ENCODE assay signal across 8 mouse cellular contexts in genomic region chr19:44248081-44248853, GRCm38 (mm10). TPM values are rescaled to one million over a fixed set of nuclear protein-coding genes. Genes with fewer than 3 reads are reported as not detected.
DNase-seq lines count a peak whose midpoint lies in the region; ATAC-seq and TF ChIP-seq lines count a peak whose summit lies in the region.

No protein-coding gene starts in this region.

- intact Hi-C loops in heart, postnatal 25 days (cut with DNase I), result loop anchor here (5.0 to 10.0 kb wide), 3 partner anchors 101 to 297 kb away; partner anchors contain the start of genes Bloc1s2 and Sec31b

- peak; percentile 91; the same call in 1 of the 2 replicates for TF ChIP-seq POLR2A in lung, adult 2 months (IDR thresholded peaks at IDR 0.05; ENCODE audit: borderline replicate concordance, extremely low read depth, low read depth, low read length)

- no peak for TF ChIP-seq CTCF in lung, adult 2 months (IDR thresholded peaks at IDR 0.05; ENCODE audit: insufficient read depth, low read length)

- peak; percentile 97 for ATAC-seq in forebrain, embryonic 14.5 days
- peak; percentile 96 for ATAC-seq in neutrophil, adult 5-6 weeks (ENCODE audit: extremely low read depth, insufficient number of reproducible peaks, low FRiP score, poor library complexity, severe bottlenecking)

- peak overlapping the region; percentile 62 for H3K9ac ChIP-seq in forebrain, embryonic 14.5 days (ENCODE audit: low read length)

- H3K9me3 ChIP-seq in forebrain, embryonic 14.5 days (replicated peaks; ENCODE audit: control insufficient read depth, low read length), result no peaks in the 10 kb centered on the region

- H3K36me3 ChIP-seq in forebrain, embryonic 14.5 days (ENCODE audit: control insufficient read depth, insufficient read depth, low read length), result no peaks in the 10 kb centered on the region

- no peaks in the 10 kb centered on the region for H3K27me3 ChIP-seq in forebrain, embryonic 14.5 days (replicated peaks; ENCODE audit: control insufficient read depth, insufficient read depth, low read length)

- peak overlapping the region; percentile 80 for H3K27ac ChIP-seq in forebrain, embryonic 14.5 days (ENCODE audit: low read depth, low read length)

- peak overlapping the region; percentile 90 for H3K4me2 ChIP-seq in forebrain, embryonic 14.5 days (ENCODE audit: low read length)

- DNase-seq in ES-CJ7 (ENCODE audit: low read depth, low spot score), result peak; percentile 99
- DNase-seq in cerebellum, adult 11 months, result peak; percentile 94
- peak; percentile 98 for DNase-seq in forebrain, embryonic 14.5 days (ENCODE audit: low spot score)
- peak; percentile 93 for DNase-seq in heart, postnatal 25 days (ENCODE audit: low spot score)
- DNase-seq in layer of hippocampus, adult 18-20 months (ENCODE audit: low spot score in 2 of 2), result peak; percentile 84 to 91
- DNase-seq in lung, adult 2 months, result peak; percentile 90
- peak; percentile 97 for DNase-seq in thymus, adult 18-20 months

- WGBS in forebrain, embryonic 14.5 days, result 3% methylated on average over 36 of the region's 36 CpGs
- WGBS in lung, adult 2 months, result 3% methylated on average over 36 of the region's 36 CpGs

- H3K4me3 ChIP-seq in forebrain, embryonic 14.5 days (ENCODE audit: low read depth, low read length), result peak overlapping the region; percentile 41
- H3K4me3 ChIP-seq in lung, adult 2 months (replicated peaks; ENCODE audit: extremely low read depth, low read depth, low read length), result peak overlapping the region; percentile 60

- H3K4me1 ChIP-seq in forebrain, embryonic 14.5 days (ENCODE audit: control insufficient read depth, insufficient read depth, low read length), result peaks cover 19% of the 10 kb centered on the region
- peaks cover 8% of the 10 kb centered on the region for H3K4me1 ChIP-seq in lung, adult 2 months (ENCODE audit: control insufficient read depth, insufficient read depth, low read length)

RNA-seq across cellular contexts. Expression of gene Scd3, which starts 45.2 kb away (rescaled TPM):
- 2.0 and 2.1 TPM in 2 replicates for polyA plus RNA-seq in forebrain, embryonic 14.5 days (2014; fragmentation: Nextera tagmentation; extraction: Ambion mirVana)
- not detected for total RNA-seq in heart, postnatal 25 days (2021)
- 1 to 10 TPM; 2.4 to 3.3 TPM for total RNA-seq in layer of hippocampus, adult 18-20 months (2021)
- polyA plus RNA-seq in lung, adult 2 months (2012; rRNA removed), result 0.14 TPM in 1 of 2 replicates, not detected in the other
- not detected in 2 replicates for total RNA-seq in neutrophil, adult 5-6 weeks (2017)

RNA-seq across cellular contexts. Expression of gene Scd2, which starts 45.2 kb away (rescaled TPM):
- polyA plus RNA-seq in forebrain, embryonic 14.5 days (2014; fragmentation: Nextera tagmentation; extraction: Ambion mirVana), result 220 and 266 TPM in 2 replicates
- 10 to 100 TPM; 12.5 to 13.1 TPM for total RNA-seq in heart, postnatal 25 days (2021)
- 100 to 1,000 TPM; 656 to 658 TPM for total RNA-seq in layer of hippocampus, adult 18-20 months (2021)
- 289 and 384 TPM in 2 replicates for polyA plus RNA-seq in lung, adult 2 months (2012; rRNA removed)
- total RNA-seq in neutrophil, adult 5-6 weeks (2017), result 21.4 and 24.1 TPM in 2 replicates

RNA-seq across cellular contexts. Expression of gene Pkd2l1, which starts 56.0 kb away (rescaled TPM):
- polyA plus RNA-seq in forebrain, embryonic 14.5 days (2014; fragmentation: Nextera tagmentation; extraction: Ambion mirVana), result 0.15 TPM in 2 replicates
- not detected for total RNA-seq in heart, postnatal 25 days (2021)
- under 1 TPM; 0.25 to 0.30 TPM for total RNA-seq in layer of hippocampus, adult 18-20 months (2021)
- polyA plus RNA-seq in lung, adult 2 months (2012; rRNA removed), result 0.03 and 0.06 TPM in 2 replicates
- not detected in 2 replicates for total RNA-seq in neutrophil, adult 5-6 weeks (2017)

Comparison
In these comparisons a context has a peak if more than half of its experiments do, and no peak if none do; other contexts are left out.
1. Peak in every context shown above with its lines: DNase-seq, ATAC-seq, H3K4me3 ChIP-seq and H3K27ac ChIP-seq.
2. RNA of gene Scd2, which starts 45.2 kb away (total RNA-seq): 656 to 658 TPM in layer of hippocampus, adult 18-20 months; 21.4 to 24.1 TPM in neutrophil, adult 5-6 weeks and 12.5 to 13.1 TPM in heart, postnatal 25 days; every median in the first group is over 10 times any median in the second.